Mouse (Mus musculus): Measurements from ENCODE around the gene Litaf. TPM values are rescaled to one million over a fixed set of nuclear protein-coding genes. Genes with fewer than 3 reads are reported as not detected.
"Not testable (repeated sequence)": the region's sequence is repeated elsewhere in the genome, so short reads cannot be mapped to it uniquely, and the experiment has no call there.

The Litaf gene
- total RNA-seq, 2 experiments from 2014 or later = 15.3 to 19.8 TPM

- peak; percentile 45 to 65 for DNase-seq (ENCODE audit: extremely low spot score in 1 of 2, low spot score in 1 of 2)
Measured at GRCm38 (mm10) chr16:10993032-10993744, 72.8 kb downstream of the Litaf start.

DNA sequence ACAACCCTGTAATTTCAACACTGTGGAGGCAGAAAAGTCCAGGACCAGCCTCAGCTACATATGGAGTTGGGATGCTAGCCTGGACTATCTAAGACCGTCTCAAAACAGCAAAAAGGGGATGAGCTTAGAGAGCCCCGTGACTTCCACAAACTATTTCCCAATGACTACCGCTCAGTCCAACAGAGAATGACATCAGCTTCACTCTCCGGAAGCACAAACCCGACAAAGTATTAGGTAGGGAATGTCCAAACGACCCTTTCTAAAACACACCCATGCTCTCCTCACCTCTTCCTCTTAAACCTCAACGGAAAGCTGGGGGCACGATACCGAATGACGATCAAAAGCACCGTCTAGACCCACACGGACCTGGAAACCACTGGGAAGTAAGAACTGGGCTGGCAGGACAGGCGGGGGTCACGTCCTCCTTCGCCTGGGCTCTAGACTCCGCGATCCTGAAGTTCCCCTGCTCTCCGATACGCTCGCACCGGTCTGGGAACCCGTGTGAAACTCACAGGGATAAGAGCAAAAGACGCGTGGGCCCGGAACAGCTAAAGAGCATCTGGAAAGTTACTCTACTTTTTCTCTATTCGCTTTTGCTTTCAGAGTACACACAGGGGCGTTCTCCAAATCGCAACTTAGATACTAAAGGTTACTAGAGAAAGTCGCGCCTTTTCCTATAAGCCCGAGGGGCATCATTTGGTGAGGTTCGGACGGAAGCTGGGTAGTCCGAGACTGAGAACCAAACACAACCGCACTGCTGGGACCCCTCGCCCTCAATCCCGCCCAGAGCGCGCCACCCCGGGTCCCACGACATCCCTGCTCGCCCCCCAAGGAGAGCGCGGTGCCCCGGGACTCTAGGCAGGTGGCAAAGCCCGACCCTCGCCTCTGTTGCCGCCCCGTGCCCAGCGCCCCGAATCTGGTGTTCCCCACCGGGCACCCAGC lies 73.6 kb downstream of the Litaf start:
- no peak for DNase-seq (ENCODE audit: extremely low spot score in 1 of 2, low spot score in 1 of 2)

- no peak for DNase-seq (ENCODE audit: extremely low spot score in 1 of 2, low spot score in 1 of 2)
Measured at GRCm38 (mm10) chr16:10991737-10992089, 74.2 kb downstream of the Litaf start.

DNA sequence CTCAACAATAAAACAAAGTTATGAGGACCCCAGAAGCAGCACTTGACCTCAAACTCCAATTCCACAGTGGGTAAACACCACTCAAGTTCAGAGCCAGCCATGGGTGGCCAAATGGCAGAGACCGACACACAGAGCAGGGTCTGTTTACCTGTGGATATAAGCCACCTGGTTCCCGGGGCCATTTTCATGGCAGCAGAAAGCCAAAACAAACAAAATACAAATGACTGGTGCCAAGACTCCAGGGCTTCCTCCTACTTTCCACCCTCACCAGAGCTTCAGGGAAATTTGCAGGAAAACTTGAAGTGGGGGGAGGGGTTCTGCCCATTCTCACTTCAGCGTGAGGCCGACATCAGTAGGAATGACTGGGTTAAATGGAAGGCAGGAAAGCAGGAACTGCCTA lies 75.2 kb downstream of the Litaf start:
- no peak for DNase-seq (ENCODE audit: extremely low spot score in 1 of 2, low spot score in 1 of 2)

- DNase-seq (ENCODE audit: extremely low spot score in 1 of 2, low spot score in 1 of 2) = no peak
Measured at GRCm38 (mm10) chr16:10989896-10990295, 76.1 kb downstream of the Litaf start.

- no peak for DNase-seq (ENCODE audit: extremely low spot score in 1 of 2, low spot score in 1 of 2)
Measured at GRCm38 (mm10) chr16:10989361-10989760, 76.6 kb downstream of the Litaf start.

DNA sequence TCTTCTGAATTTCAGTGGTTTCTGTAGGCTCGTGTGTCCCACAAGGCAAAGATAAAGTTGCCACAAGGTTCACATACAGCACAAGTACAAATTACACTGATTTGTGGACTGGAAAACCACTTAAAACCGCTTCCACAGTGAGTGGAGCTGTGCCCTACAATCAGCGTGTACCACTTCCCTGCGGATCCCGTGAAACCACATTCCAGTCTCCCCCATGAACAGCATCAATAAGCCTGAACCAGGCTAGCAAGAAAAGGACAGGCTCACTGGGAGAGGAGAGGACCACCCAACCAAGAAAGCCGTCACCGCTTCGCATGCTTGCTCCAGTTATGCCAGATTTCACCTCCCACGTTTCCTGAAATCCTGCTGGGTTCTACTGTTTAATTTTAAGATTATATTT lies 77.7 kb downstream of the Litaf start:
- no peak for DNase-seq (ENCODE audit: extremely low spot score in 1 of 2, low spot score in 1 of 2)

DNA sequence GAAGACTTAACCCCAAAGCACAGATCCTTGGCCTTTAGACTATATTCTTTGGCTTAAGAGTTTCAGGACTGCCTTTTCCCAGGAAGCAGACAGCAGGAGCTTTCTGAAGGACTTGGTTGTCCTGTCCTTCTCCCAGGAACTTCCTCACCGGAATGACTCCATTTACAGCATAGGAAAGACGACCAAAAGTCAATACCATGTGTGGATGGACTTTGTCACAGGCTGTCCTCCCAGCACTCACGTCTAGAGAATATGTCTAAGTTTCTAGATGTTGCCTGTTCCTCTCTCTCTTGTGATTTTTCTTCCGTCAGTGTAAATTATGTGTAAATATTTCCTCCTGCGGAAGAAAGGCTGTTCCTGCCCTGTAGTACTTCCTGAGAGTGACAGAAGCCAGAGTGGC lies 81.4 kb downstream of the Litaf start:
- no peak for DNase-seq (ENCODE audit: extremely low spot score in 1 of 2, low spot score in 1 of 2)

DNA sequence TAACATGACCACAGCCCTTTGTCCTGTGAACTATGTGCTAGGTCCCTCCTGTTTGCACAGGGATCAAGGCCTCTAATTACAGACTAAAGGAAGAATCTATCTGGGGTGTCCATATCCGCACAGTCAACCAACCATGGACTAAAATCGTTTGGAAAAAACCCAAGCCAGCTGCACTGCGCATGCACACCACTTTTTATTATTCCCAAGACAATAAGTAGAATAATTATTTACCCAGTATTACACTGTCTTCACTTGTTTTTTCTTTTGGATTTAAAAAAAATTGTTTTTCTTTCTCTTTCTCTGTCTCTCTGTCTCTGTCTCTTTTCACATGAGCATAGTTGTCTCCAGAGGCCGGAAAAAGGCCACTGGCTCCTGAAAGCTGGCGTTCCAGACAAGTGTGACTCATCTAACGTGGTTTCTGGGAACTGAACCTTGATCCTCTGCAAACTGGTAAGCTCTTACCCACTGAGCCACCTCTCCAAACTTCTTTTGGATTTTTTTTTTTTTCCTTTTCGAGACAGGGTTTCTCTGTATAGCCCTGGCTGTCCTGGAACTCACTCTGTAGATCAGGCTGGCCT lies 84.4 kb downstream of the Litaf start:
- no peak for DNase-seq (ENCODE audit: extremely low spot score in 1 of 2, low spot score in 1 of 2)

DNA sequence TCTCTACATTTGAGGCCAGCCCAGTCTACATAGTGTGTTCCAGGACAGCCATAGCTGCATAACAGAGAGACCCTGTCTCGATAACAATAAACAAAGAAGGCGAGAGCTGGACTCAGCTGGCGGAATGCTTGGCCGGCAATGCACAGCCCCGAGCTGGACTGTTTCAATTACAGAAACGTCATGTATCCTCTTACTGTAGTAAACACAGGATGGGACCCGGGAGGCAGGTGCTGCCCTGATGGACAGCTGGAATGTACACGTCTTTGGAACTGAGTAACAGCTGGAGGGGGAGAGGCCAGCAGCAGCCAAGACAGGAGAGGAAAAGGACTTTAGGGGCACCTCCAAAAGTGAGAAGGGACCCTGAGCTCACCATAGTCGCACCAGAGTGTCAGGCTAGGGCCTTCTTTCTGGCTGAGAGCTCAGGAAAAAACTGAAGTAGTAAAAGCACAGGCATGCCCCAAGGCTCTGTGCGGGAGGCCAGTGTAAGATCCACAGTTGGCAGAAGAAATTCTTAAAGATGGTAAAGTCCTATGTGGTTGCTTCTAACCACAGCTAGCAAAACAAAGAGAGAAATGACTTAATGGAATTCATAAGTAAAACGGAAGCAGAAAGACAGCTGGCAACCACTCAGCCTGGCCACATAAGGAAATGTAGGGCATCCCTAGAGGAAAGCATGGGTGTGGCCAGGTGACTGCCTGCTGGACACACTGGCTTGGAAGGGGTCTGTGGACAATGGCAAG lies 86.7 kb downstream of the Litaf start:
- DNase-seq (ENCODE audit: extremely low spot score in 1 of 2, low spot score in 1 of 2) = no peak

DNA sequence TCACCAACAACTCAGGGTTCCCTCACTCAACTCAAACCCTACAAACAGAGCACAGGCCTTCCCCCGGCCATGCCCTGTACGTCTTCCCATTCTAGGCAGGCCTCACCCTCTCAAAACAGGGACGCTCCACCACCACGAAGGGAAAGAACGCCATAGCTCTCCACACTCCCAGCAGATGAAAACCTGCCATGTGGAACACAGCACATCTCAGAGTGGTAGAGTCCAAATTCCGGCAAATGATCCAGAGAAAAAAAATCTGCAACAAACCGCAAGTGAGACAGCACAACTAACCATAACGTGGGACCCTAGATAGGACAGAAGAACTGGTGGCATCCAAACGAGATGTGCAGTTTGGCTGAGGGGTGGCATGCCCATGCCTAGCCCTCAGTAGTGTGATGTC lies 88.1 kb downstream of the Litaf start:
- no peak for DNase-seq (ENCODE audit: extremely low spot score in 1 of 2, low spot score in 1 of 2)

DNA sequence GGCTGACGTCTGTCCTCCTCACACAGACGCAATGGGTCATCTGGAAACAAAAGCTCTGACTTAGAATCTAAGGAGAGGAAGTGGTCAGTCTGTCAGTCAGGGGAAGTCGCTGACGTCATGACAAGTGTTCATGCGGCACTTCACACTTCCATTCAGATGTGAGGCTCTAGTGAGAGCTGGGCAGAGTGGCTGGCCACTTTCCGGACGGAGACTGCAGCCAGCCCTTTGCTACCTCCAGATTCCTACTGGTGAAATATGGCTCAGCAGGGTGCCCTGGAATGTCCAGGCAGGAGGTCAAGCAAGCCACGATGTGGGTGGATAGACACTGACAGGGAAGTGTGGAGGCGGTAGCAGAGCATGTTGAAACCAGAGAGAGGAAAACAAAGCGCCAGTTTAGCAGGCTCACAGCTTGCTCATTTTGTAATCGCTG lies 89.7 kb downstream of the Litaf start:
- no peak for DNase-seq (ENCODE audit: extremely low spot score in 1 of 2, low spot score in 1 of 2)

DNA sequence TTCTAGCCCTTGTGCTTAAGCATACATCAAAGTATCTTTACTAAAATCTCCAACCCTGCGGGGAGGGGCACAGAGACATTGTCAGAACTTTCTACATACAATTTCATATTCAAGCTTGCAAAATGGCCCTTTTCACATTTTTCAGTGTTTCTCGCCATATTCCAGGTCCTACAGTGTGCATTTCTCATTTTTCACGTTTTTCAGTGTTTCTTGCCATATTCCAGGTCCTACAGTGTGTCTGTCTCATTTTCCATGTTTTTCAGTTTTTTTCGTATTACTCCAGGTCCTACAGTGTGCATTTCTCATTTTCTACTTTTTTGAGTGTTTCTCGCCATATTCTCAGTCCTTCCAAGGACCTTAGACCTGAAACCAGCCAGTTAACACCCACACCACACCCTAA lies 91.0 kb downstream of the Litaf start:
- no peak for DNase-seq (ENCODE audit: extremely low spot score in 1 of 2, low spot score in 1 of 2)

- DNase-seq (ENCODE audit: extremely low spot score in 1 of 2, low spot score in 1 of 2) = peak in 1 of 2 experiments; percentile 45
Measured at GRCm38 (mm10) chr16:10974037-10974446, 91.9 kb downstream of the Litaf start.

- no peak for DNase-seq (ENCODE audit: extremely low spot score in 1 of 2, low spot score in 1 of 2)
Measured at GRCm38 (mm10) chr16:10972259-10972658, 93.7 kb downstream of the Litaf start.

- DNase-seq (ENCODE audit: extremely low spot score in 1 of 2, low spot score in 1 of 2) = not testable (repeated sequence)
Measured at GRCm38 (mm10) chr16:10969944-10970343, 96.0 kb downstream of the Litaf start.

DNA sequence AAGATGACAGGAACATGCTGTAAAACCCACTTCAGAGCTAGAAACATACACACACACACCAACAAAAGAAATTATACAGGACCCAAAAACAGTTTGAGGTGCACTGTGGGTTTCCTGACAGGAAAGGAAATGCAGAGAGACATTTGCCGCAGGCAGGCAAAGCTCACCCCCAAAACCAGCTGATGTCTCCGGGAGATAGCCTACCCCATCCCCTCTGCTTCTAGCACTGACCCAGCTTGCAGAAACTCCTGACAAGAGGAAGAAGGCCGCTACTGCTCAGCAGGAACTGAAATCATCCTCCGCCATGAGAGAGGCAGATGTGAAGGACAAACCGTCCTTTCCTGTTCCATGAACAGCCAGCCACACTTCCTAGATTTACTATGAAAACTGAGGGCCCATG lies 96.6 kb downstream of the Litaf start:
- no peak for DNase-seq (ENCODE audit: extremely low spot score in 1 of 2, low spot score in 1 of 2)

- no peak for DNase-seq (ENCODE audit: extremely low spot score in 1 of 2, low spot score in 1 of 2)
Measured at GRCm38 (mm10) chr16:10968299-10968698, 97.7 kb downstream of the Litaf start.

DNA sequence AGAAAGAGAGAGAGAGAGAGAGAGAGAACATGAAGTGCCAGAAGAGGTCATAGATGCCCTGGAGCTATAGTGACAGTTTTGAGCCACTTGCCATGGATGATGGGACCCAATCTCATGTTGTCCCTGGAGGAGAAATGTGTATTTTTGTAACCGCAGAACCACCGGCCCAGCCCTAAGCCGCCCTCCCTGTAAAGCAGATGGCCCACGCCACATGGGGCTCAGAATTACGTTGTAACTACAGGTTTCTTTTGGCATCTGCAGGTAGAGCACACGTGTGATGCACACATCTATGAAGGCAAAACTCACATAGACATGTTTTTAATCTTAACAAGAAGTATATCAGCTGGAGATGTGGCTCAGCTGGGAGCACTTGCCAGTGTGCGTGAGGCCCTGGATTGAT lies 98.2 kb downstream of the Litaf start:
- DNase-seq (ENCODE audit: extremely low spot score in 1 of 2, low spot score in 1 of 2) = no peak

DNA sequence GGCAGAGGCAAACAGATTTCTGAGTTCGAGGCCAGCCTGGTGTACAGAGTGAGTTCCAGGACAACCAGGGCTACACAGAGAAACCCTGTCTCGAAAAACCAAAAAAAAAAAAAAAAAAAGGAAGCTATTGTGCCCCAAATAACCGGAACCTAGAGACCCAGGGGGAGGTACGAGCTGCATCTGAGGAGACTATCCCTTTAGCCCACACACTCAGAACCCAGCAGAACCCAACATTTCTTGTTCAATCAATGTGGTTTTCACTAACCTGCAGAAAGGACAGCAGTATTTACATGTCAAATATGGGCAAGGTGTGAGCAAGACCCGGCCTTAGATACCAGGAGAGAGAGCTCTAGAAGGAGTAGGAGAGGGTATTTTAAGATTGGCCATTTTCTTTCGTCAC lies 98.9 kb downstream of the Litaf start:
- DNase-seq (ENCODE audit: extremely low spot score in 1 of 2, low spot score in 1 of 2) = no peak

DNA sequence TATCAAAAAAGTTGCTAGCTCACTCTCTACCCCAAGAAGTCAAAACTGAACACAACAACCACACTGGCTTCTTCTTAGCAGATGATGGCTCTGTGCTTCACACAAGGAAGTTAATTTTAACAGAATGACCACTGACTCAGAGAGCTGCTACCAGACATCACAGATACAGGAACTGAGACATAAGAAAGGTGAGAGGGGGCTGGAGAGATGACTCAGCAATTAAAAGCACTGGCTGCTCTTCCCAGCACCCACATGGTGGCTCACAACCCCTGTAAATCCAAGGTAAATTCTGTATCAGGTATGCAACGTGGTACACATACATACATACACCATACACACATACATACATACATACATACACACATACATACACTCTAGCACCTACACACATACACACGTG lies 100.9 kb downstream of the Litaf start:
- DNase-seq (ENCODE audit: extremely low spot score in 1 of 2, low spot score in 1 of 2) = no peak
